Mouse (Mus musculus) c-Kit-negative CD71-positive TER-119-positive erythroid progenitor cells, embryonic 14.5 days (primary cell): ENCODE data around the gene Camsap2.

Experiments
- DNase-seq: peaks from one replicate; pipeline ENCODE4 v3.0.0-alpha.2; 2013; ENCODE audit warnings: low read depth, low spot score

The Camsap2 gene

DNA sequence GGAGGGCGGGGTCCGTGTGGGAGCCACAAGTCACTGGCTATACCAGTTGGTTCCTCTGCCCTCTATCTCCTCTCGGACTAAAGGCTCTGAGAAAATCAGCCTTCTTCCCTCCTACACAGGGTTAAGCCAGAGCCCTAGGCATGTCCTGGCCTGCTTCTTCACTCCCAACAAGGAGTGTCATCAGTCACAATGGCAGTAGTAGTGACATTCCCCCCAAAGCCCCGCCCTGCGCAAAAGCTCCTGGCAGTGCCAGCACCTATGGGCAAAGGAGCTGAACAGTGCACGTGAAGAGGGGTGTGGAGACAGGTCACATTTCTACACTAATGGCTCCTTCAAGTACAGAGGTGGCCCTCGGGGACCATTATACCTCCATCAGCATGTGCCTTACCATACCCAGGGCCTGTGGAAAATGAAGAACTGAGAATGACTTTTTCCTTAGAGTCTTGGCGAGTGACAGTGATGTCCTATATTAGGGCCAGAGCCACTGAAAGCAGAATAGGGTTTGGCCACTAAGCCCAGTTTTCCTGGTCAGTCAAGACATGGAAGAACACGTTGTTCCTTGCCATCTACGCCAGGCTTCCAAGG lies 122.1 kb downstream of the Camsap2 start:
- no peak for DNase-seq

DNA sequence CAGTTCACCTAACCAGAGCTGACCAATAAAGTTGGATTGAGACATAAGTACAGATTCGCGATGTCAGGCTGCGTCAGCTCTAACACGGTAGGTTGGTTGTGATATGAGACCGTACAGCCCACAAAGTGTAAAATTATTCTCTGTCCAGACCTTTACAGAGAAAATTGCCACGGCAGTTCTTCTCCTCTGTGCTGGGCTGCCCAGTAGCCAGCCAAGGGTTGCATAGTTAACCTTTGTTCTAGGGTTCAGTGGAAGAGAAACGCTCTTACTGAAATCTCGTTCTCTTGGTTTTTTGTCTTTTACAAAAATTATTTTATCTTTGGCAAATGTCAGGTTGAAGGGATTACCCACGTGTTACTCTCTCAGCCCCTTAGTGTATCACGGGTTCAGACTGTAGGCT lies 123.5 kb downstream of the Camsap2 start:
- no peak for DNase-seq

DNA sequence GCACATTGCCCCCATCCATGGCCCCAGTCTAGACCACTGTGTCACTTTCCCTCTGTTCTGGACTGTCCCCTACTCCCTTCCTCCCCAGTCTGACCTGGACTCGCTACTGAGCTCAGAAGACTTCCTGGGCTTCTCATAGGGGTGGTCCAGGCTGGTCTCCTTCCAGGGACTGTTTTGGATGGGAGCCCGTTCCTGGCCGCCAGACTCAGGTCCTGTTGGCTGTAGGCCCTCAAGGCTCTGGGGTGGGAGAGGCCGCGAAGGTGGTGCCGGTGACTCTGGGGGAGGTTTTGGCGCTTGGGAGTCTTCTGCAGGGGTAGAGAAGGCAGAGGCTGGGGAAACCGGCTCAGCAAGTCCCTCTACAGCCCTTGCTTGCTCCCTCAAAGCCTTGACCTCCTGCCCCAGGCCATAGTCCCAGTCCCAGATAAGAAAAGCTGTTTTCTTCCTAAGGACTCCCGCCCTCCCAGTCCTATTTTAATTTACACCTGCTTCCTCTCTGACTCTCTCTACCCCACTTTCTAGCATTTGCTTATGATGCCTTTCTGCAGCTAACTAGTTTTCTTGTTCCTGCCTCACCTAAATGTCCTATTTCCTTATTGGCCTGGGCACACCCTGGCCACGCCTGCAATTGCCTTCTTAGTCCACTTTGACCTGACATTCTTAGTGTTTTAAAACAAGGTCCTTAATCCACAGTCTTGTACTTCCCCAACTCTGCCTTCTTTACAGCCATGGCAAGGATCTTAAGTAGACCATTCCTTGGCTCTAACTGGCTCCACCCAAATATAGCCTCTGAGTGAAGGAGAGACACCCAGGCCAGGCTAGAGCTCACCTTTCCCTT lies 125.7 kb downstream of the Camsap2 start:
- DNase-seq, result no peak
